Mouse (Mus musculus) erythroid progenitor cell, adult 5-6 weeks (primary cell): Measurements from ENCODE around the gene Cdk2. TPM values are rescaled to one million over a fixed set of nuclear protein-coding genes. Genes with fewer than 3 reads are reported as not detected.
"Not testable (repeated sequence)": the region's sequence is repeated elsewhere in the genome, so short reads cannot be mapped to it uniquely, and the experiment has no call there.

Experiments
- ATAC-seq: replicated peaks from 2 replicates; pipeline ENCODE4 v1.8.0; 2016; ENCODE audit warnings: moderate number of reproducible peaks, mild to moderate bottlenecking, moderate TSS enrichment, inconsistent platforms; ENCODE audit not compliant: poor library complexity, low FRiP score, severe bottlenecking
- total RNA-seq, 2 experiments: library from RNA; stranded (forward) in 1 of 2; stranded (reverse) in 1 of 2; fragments of 150-400 nt in 1 of 2; fragments of 186-747, 209-891 nt in 1 of 2; gene quantifications; 2 replicates each; pipeline versions ENCODE4 v1.2.3 to v1.2.4; 2015 to 2017; ENCODE audit warnings: low replicate concordance in 2 of 2

The Cdk2 gene
- total RNA-seq (2015; ENCODE audit: low replicate concordance) (111 and 124 TPM in 2 replicates), total RNA-seq (2017; ENCODE audit: low replicate concordance) (62.0 and 73.5 TPM in 2 replicates)

GRCm38 (mm10) chr10:128704491-128705316, at the start of gene Cdk2:
Gene Cdk2, minus strand, starts transcription at chr10:128705031.
- ATAC-seq: peak; percentile 95

DNA sequence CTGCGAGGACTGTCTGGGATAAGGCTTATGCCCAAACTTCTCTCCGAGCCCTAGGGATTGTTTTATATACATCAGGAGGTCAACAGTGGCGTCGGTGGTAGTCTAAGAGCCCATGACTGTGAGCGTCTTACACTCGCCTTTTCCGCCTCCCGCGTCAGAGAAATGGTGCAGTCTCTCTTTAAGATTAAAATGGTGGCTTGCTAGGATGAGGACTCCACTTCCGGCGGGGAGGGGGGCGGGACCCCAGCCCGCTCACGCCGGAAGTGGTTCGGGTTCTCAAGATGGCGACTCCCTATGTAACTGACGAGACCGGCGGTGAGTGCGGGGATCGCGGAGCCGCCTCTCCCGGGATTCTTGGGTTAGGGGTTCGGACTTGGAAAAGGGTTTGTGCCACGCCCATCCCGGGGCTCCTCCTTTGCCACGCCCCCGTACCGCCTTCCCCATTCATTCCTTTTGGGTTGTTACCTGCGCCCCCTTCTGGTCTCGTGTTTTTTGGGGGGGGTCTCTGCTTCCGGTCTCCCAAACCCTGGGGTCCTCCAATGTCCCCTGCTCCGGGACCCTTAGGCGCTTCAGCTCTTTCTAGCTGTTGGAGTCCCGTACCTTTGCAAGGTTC, 43.5 kb upstream of the Cdk2 start:
- peak; percentile 90 for ATAC-seq

GRCm38 (mm10) chr10:128747646-128748251, 42.9 kb upstream of the Cdk2 start, which contains the start of gene Pym1:
Gene Pym1, plus strand, starts transcription at chr10:128747889.
- ATAC-seq: peak; percentile 89

GRCm38 (mm10) chr10:128746972-128747645, 42.3 kb upstream of the Cdk2 start:
- no peak for ATAC-seq

DNA sequence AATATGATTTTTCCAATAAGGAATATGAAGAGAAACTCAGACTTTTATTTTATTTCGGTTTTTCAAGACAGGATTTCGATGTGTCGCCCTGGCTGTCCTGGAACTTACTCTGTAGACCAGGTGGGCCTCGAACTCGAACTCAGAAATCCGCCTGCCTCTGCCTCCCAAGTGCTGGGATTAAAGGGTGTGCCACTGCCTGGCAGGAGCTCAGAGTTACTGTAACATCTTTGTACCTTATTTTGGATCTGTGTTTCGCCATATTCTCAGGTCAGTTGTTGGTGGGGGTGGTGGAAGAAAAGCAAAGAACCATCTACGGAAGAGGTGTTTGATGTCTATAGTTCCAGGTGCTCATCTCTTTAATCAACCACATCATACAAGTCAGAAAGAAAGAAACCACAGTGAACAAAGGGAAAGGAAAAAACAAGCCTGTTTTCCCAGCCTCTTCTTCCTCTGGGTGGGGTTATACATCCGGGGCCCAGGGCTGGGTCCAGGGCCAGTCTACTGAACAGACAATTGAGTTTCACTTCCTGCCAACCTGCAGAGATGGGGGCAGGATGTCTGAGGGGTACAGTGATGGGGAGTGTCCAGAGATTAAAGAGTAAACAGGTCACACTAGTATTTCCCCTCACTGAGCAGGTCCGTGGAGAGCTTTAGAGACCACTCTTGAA, 41.2 kb upstream of the Cdk2 start:
- no peak for ATAC-seq

DNA sequence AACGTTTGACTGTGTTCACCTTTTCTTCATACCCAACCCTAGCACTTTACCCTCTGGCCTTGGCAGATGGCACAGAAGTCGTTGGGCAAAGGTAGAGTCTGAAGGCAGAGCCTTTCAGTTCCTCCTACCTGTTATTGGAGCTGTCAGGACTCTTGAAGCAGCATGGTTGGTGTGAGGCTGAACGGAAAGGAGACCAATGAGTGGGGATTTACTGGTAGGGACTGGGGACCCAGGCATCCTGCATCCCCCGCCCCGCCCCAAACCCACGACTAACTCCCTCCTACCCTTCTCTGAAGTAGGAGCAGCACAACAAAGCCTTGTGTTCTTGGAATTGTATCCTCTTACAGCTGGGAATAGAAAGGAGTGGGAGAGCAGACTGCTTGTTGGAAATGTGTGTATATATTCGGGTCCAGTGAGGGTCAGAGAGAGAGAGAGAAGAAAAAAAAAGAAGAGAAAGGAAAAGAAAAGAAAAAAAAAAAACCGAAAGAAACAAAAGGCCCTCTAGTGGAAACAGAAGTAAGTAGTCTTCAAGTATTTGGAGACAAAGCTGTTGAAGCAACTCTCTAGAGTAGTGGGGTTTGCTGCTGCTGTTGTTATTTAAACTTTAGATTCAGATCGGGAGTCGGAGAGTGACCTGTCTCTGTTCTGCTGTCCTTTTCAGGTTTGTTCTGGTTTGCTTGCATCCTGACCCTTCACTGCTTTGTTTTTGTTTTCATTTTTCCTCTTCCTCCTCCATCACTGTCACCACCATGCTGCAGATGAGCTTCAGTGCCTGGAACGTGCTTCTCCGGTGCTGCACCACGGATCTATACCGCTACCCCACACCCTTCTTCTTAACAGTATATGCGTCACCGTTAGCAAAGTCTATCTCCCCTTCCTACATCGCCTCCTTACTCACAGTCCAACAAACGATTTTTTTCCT, 40.1 kb upstream of the Cdk2 start, which contains the start of gene Dgka:
Dgka (minus strand) TSS at position 176 of the 922 bp plus-strand sequence.
- no peak for ATAC-seq

GRCm38 (mm10) chr10:128744211-128744610, 39.4 kb upstream of the Cdk2 start:
- no peak for ATAC-seq

DNA sequence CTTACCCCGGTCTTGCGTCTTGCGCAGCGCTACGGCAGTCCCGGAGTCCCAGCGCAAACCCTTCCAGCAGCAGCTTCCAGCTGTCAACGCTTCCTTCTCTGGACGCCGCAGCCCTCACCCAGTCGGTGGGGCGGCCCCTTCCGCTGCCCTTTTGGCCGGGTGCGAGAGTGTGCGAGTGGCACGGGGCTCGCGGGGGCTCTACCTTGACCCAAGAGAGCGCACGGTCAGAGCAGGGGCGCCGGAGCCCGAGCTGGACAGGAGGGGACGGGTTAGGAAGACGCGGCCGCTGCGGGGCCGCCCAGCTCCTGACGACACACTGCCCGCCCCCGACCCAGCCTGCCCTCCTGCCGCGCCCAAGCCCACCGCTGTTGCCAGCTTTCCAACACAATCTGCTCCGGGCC, 39.0 kb upstream of the Cdk2 start:
- ATAC-seq: no peak

DNA sequence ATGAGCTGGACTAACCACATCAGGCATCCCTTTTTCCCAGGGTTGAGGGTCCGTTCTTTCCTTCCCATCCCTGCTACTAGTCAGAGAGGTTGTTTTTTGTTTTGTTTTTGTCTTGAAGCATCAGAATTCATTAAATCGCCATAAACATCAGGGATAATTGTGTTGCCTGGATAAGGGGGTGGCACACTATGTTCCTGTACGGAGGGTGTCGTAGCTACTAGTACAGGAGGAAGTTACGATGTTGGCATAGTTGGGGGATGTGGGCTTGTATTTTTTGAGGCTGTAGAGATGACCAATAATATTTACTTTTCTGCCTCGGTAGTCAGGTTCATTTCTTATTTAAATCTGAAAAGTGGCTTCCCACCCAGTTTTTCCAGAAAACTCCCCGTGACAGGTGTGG, 38.4 kb upstream of the Cdk2 start:
- ATAC-seq: no peak

DNA sequence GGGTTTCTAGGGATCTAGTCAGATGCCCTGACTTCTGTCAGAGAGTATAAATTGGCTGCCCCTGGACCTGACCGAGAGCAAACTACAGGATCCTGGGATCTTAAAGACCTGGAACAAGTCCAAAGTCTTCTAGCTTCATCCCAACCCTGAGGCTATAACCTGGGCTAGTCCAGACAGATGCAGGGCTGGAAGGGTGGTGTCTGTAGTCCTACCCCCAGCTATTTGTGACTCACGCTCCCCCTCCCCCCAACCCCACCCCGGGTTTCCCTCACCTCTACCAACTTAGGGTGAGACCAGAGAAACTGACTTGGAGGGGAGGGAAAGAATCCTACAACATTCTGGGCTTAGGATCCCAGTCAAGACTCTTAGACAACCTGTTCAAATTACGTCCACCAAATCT, 37.8 kb upstream of the Cdk2 start:
- no peak for ATAC-seq

GRCm38 (mm10) chr10:128740296-128740695, 35.5 kb upstream of the Cdk2 start:
- ATAC-seq: no peak

DNA sequence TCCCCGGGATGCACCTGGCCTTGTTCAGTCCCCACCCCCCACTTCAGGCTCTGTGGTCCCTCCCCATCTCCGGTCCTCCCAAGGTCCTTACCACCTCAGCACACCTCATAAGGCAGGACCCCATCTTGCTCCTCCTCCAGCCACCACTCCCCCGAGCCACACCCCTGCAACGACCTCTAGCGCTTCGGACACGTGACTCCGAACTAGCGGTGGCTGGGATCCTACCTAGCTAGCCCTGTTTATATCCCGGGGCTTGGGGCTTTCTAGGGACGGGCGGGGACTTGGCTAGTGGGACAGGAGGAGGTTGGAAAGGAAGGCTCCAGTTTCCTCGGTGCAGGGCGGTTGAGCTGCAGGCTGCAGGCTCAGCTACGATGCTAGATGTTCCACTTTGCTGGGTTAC, 32.6 kb upstream of the Cdk2 start:
- no peak for ATAC-seq

- no peak for ATAC-seq
Measured at GRCm38 (mm10) chr10:128731992-128732391, 27.2 kb upstream of the Cdk2 start.

- ATAC-seq: peak; percentile 74
Measured at GRCm38 (mm10) chr10:128731002-128731433, 26.2 kb upstream of the Cdk2 start.

DNA sequence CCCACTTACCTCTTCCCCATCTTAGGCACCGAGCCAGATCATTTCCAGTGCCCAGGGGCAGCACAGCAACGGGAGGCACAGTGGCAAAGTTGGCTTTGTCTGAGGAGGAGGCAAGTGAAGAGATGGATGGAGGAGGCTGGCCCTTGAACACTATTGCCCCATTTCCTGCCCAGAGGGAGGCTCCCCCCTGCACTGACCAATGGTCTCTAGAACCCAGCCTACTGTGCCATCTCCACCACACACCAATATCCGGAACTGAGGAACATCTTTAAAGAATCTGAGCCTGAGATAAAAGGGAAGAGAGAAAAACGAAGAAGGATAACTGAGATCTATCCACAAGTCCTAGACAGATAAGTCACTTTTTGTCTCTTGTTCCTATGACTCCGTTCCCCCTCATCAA, 23.2 kb upstream of the Cdk2 start:
- ATAC-seq: 0 out of 2 replicates have a peak, but pooled peaks have one; percentile 28

GRCm38 (mm10) chr10:128725466-128725865, 20.6 kb upstream of the Cdk2 start:
- not testable (repeated sequence) for ATAC-seq

DNA sequence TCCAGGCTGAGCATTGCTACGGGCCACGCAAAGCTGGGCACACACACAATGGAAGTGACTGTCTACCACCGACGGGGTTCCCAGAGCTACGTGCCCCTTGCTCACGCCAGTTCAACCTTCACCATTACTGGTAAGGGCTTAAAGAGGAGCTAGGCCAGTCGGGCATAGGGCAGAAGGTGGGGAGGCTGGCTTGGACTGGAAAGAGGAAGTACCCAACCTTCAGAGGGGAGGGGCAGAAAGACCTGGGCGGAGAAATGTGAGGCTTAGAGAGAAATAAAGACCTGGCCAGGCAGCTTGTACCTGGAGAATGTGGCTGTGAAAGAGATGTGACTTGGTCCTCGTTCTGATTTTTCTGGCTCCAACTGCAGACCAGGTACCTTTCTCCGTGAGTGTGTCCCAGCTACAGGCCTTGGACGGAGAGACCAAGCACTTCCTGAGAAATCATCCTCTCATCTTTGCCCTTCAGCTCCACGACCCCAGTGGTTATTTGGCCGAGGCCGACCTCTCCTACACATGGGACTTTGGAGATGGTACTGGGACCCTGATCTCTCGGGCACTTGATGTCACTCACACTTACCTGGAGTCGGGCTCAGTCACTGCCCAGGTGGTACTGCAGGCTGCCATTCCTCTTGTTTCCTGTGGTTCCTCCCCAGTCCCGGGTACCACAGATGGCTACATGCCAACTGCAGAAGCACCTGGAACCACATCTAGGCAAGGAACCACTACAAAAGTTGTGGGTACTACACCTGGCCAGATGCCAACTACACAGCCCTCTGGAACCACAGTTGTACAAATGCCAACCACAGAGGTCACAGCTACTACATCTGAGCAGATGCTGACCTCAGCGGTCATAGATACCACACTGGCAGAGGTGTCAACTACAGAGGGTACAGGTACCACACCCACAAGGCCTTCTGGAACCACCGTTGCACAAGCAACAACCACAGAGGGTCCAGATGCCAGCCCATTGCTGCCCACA, 11.0 kb upstream of the Cdk2 start:
- 0 out of 2 replicates have a peak, but pooled peaks have one; percentile 10 for ATAC-seq
